Mouse (Mus musculus) cerebellum, adult 2 months (tissue): ENCODE measurements around the gene Elp5.

ENCODE experiments used
- CTCF ChIP-seq: fragments of 200-500 bp; IDR thresholded peaks from 2 replicates; pipeline ENCODE4 v1.5.1; 2011; ENCODE audit warnings: low read depth, mild to moderate bottlenecking, control low read depth, low read length, moderate library complexity, borderline replicate concordance; ENCODE audit not compliant: insufficient read depth
- POLR2A ChIP-seq: fragments of 200-500 bp; IDR thresholded peaks from 2 replicates; pipeline ENCODE4 v1.6.1; 2011; ENCODE audit warnings: low read length, control low read depth, borderline replicate concordance; ENCODE audit not compliant: insufficient read depth

DNA sequence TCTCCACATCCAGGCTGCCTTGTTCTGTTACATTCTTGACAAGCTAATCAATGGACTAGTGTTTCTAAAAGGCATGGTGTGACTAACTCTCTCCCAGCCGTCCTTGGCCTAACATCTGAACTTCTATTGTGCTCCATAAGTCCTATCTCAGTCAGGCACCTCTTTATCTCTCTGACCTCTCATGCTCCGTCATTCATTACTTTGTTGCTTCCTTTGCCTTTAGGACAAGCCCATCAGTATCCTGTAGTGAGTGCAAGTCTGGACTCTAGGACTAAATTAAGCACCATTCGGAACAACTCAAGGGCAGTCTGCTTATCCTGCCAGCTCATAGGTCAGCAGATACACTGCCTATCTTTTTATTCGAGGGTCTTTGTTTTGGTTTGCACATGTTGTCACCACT lies 6.0 kb downstream of the Elp5 start:
- TF ChIP-seq POLR2A = no peak
- TF ChIP-seq CTCF = no peak
